Mouse (Mus musculus) olfactory bulb, adult 2 months (tissue): ENCODE measurements around the gene Capn15.

Source experiments
- CTCF ChIP-seq: fragments of 200-500 bp; IDR thresholded peaks from 2 replicates; pipeline ENCODE4 v1.5.1; 2012; ENCODE audit warnings: low read depth, mild to moderate bottlenecking, low read length, moderate library complexity; ENCODE audit not compliant: insufficient read depth
- POLR2A ChIP-seq: fragments of 200-500 bp; IDR thresholded peaks from 2 replicates; pipeline ENCODE4 v1.6.1; 2012; ENCODE audit warnings: mild to moderate bottlenecking, low read depth, low read length, moderate library complexity; ENCODE audit not compliant: insufficient read depth

DNA sequence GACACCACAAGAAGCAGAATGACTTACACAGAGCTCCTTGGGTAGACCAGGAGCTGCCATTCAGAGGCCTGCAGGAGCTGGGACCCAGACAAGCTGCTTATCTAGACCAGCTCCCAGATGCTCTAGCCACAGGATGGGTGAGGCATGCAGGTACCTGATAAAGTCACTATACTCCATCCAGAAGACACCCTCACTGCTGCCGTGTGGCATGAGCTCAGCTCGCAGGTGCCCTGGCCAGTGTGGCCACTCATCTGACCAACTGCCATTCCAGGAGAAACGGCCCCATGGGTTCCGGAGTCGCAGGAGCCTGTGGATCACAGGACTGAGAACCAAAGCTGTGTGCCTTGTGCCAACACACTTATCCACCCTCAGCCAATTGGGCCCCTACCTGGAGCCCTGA lies 24.0 kb downstream of the Capn15 start:
- no peak for TF ChIP-seq POLR2A
- TF ChIP-seq CTCF = no peak
